Mouse (Mus musculus) MEL (cell line): ENCODE data around the gene Fermt1.

Experiments used
- CHD1 ChIP-seq: IDR thresholded peaks from 2 replicates; pipeline ENCODE4 v1.6.1; 2012; ENCODE audit warnings: low read depth, mild to moderate bottlenecking, inconsistent platforms, low read length, improper control_type of control experiment
- CTCF ChIP-seq, 3 experiments: IDR thresholded peaks in 2 of 3; conservative IDR thresholded peaks in 1 of 3; 2 replicates each; pipeline ENCODE4 v1.5.1; 2011 to 2012; ENCODE audit warnings: low read length in 3 of 3, low read depth in 2 of 3, mild to moderate bottlenecking in 2 of 3, improper control_type of control experiment in 1 of 3, inconsistent platforms in 1 of 3, mixed read lengths in 1 of 3, moderate library complexity in 1 of 3; ENCODE audit not compliant: control insufficient read depth in 1 of 3, insufficient read depth in 1 of 3, poor library complexity in 1 of 3, severe bottlenecking in 1 of 3
- EP300 ChIP-seq, 2 experiments: IDR thresholded peaks; 2 replicates each; pipeline ENCODE4 v1.6.1; 2011; ENCODE audit warnings: improper control_type of control experiment in 2 of 2, low read length in 2 of 2, low read depth in 1 of 2, mild to moderate bottlenecking in 1 of 2
- GATA1 ChIP-seq: IDR thresholded peaks from 2 replicates; pipeline ENCODE4 v1.6.1; 2011; ENCODE audit warnings: low read depth, low read length, improper control_type of control experiment
- MAFK ChIP-seq: IDR thresholded peaks from 2 replicates; pipeline ENCODE4 v1.6.1; 2011; ENCODE audit warnings: low read depth, mild to moderate bottlenecking, low read length, improper control_type of control experiment, borderline replicate concordance
- MAX ChIP-seq: IDR thresholded peaks from 2 replicates; pipeline ENCODE4 v1.6.1; 2011; ENCODE audit warnings: low read length, improper control_type of control experiment
- MYB ChIP-seq: IDR thresholded peaks from 2 replicates; pipeline ENCODE4 v1.6.1; 2011; ENCODE audit warnings: mild to moderate bottlenecking, low read depth, low read length, improper control_type of control experiment
- NELFE ChIP-seq: IDR thresholded peaks from 2 replicates; pipeline ENCODE4 v1.6.1; 2011; ENCODE audit warnings: low read depth, low read length, improper control_type of control experiment
- POLR2A ChIP-seq, 2 experiments: IDR thresholded peaks; 2 replicates each; pipeline ENCODE4 v1.6.1; 2011 to 2012; ENCODE audit warnings: low read length in 2 of 2, mild to moderate bottlenecking in 2 of 2, control low read depth in 1 of 2, improper control_type of control experiment in 1 of 2, low read depth in 1 of 2, moderate library complexity in 1 of 2; ENCODE audit not compliant: control insufficient read depth in 1 of 2, insufficient read depth in 1 of 2, poor library complexity in 1 of 2
- RAD21 ChIP-seq: IDR thresholded peaks from 2 replicates; pipeline ENCODE4 v1.6.1; 2011; ENCODE audit warnings: mild to moderate bottlenecking, low read depth, low read length, improper control_type of control experiment
- TAL1 ChIP-seq: IDR thresholded peaks from 2 replicates; pipeline ENCODE4 v1.6.1; 2012; ENCODE audit warnings: mild to moderate bottlenecking, inconsistent platforms, low read length, moderate library complexity, mixed read lengths
- USF1 ChIP-seq: IDR thresholded peaks from 2 replicates; pipeline ENCODE4 v1.6.1; 2014; ENCODE audit warnings: low read depth, mild to moderate bottlenecking, inconsistent platforms, low read length, improper control_type of control experiment, moderate library complexity
- ZKSCAN1 ChIP-seq: IDR thresholded peaks from 2 replicates; pipeline ENCODE4 v1.6.1; 2012; ENCODE audit warnings: low read depth, mild to moderate bottlenecking, inconsistent platforms, low read length, improper control_type of control experiment, moderate library complexity
- ZMIZ1 ChIP-seq: IDR thresholded peaks from 2 replicates; pipeline ENCODE4 v1.6.1; 2012; ENCODE audit warnings: low read depth, mild to moderate bottlenecking, inconsistent platforms, low read length, improper control_type of control experiment, moderate library complexity

DNA sequence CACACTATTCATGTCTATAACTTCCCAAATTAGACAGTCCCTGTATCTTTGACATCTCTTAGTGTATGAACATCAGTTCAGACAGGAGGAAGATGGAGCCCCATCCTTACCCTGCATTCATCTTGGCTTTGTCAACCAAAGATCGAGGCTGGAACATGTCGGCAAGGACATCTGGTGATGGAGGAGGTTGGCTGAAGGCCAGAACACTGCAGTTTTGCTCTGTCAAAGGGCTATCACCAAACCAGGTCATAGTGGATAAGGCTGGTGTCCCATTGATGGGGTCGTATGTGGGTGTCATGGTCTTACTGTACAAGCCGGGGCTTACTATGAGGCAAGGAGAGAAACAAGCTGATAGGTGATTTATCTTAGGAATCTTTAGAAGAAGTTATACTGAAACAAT lies 11.0 kb downstream of the Fermt1 start:
- TF ChIP-seq USF1, result no peak
- no peak for TF ChIP-seq CTCF (IDR thresholded peaks at IDR 0.05 in 2 of 3, conservative IDR thresholded peaks at IDR 0.05 in 1 of 3; ENCODE audit: control insufficient read depth in 1 of 3, insufficient read depth in 1 of 3, low read depth in 2 of 3, low read length in 3 of 3, poor library complexity in 1 of 3, severe bottlenecking in 1 of 3)
- TF ChIP-seq TAL1, result no peak
- no peak for TF ChIP-seq RAD21
- no peak for TF ChIP-seq ZMIZ1
- no peak for TF ChIP-seq GATA1
- TF ChIP-seq MYB, result no peak
- TF ChIP-seq POLR2A (IDR thresholded peaks at IDR 0.05; ENCODE audit: control insufficient read depth in 1 of 2, insufficient read depth in 1 of 2, low read depth in 1 of 2, low read length in 2 of 2, poor library complexity in 1 of 2), result no peak
- no peak for TF ChIP-seq CHD1
- no peak for TF ChIP-seq EP300 (IDR thresholded peaks at IDR 0.05; ENCODE audit: low read depth in 1 of 2, low read length in 2 of 2)
- no peak for TF ChIP-seq MAFK
- no peak for TF ChIP-seq MAX
- TF ChIP-seq NELFE, result no peak
- TF ChIP-seq ZKSCAN1, result no peak
